Mouse (Mus musculus): Measurements from ENCODE around the gene Med12. TPM values are rescaled to one million over a fixed set of nuclear protein-coding genes. Genes with fewer than 3 reads are reported as not detected.
A peak's percentile ranks its signal among the peaks of the same experiment; 100 is the strongest.

The Med12 gene
- polyA plus RNA-seq (2014; fragmentation: Nextera tagmentation; extraction: Ambion mirVana), result 42.0 and 51.5 TPM in 2 replicates

GRCm38 (mm10) chrX:101273875-101274738 lies at the start of gene Med12:
Gene Med12, plus strand, starts transcription at chrX:101274030.
- H3K4me1 ChIP-seq (ENCODE audit: control insufficient read depth, insufficient read depth, low read length), result no peaks in the 10 kb centered on the region
- no peaks in the 10 kb centered on the region; the same call in 1 of the 2 replicates for H3K27me3 ChIP-seq (ENCODE audit: control insufficient read depth, insufficient read depth, low read length)
- WGBS, result 24% methylated on average over 54 of the region's 54 CpGs
- H3K36me3 ChIP-seq (ENCODE audit: control insufficient read depth, insufficient read depth, low read length), result peaks cover 11% of the 10 kb centered on the region; the same call in 1 of the 2 replicates
- H3K4me3 ChIP-seq (ENCODE audit: low read length), result peak within 1 kb of the TSS; percentile 51
- H3K27ac ChIP-seq (ENCODE audit: low read depth, low read length), result peak within 1 kb of the TSS; percentile 60
- H3K9me3 ChIP-seq (ENCODE audit: control insufficient read depth, low read length), result no peaks in the 10 kb centered on the region
- peak; percentile 98 for ATAC-seq (ENCODE audit: low FRiP score, low TSS enrichment)
- H3K9ac ChIP-seq (ENCODE audit: low read depth, low read length), result peak within 1 kb of the TSS; percentile 62
- H3K4me2 ChIP-seq (replicated peaks; ENCODE audit: low read depth, low read length), result peak within 1 kb of the TSS; percentile 44

GRCm38 (mm10) chrX:101245011-101245410 lies 28.8 kb upstream of the Med12 start:
- Histone ChIP-seq H3K4me3 (ENCODE audit: low read length) (no peak overlapping the region), H3K9me3 (ENCODE audit: control insufficient read depth, low read length) (no peaks in the 10 kb centered on the region), H3K27me3 (ENCODE audit: control insufficient read depth, insufficient read depth, low read length) (no peaks in the 10 kb centered on the region), H3K4me2 (replicated peaks; ENCODE audit: low read depth, low read length) (no peak overlapping the region), H3K27ac (ENCODE audit: low read depth, low read length) (no peak overlapping the region), H3K4me1 (ENCODE audit: control insufficient read depth, insufficient read depth, low read length) (no peaks in the 10 kb centered on the region), H3K9ac (ENCODE audit: low read depth, low read length) (no peak overlapping the region), H3K36me3 (ENCODE audit: control insufficient read depth, insufficient read depth, low read length) (no peaks in the 10 kb centered on the region)
- ATAC-seq (ENCODE audit: low FRiP score, low TSS enrichment), result no peak
- 24% methylated on average over 1 of the region's 1 CpGs for WGBS

GRCm38 (mm10) chrX:101253952-101254729 lies 19.7 kb upstream of the Med12 start, which contains the start of gene Foxo4:
Gene Foxo4, plus strand, starts transcription at chrX:101254528.
- no peaks in the 10 kb centered on the region for H3K4me1 ChIP-seq (ENCODE audit: control insufficient read depth, insufficient read depth, low read length)
- H3K27ac ChIP-seq (ENCODE audit: low read depth, low read length), result peak within 1 kb of the TSS; percentile 42; the same call in 1 of the 2 replicates
- H3K36me3 ChIP-seq (ENCODE audit: control insufficient read depth, insufficient read depth, low read length), result peaks cover 5% of the 10 kb centered on the region; the same call in 1 of the 2 replicates
- no peaks in the 10 kb centered on the region for H3K27me3 ChIP-seq (ENCODE audit: control insufficient read depth, insufficient read depth, low read length)
- ATAC-seq (ENCODE audit: low FRiP score, low TSS enrichment), result peak; percentile 90
- H3K9me3 ChIP-seq (ENCODE audit: control insufficient read depth, low read length), result no peaks in the 10 kb centered on the region; the same call in 1 of the 2 replicates
- H3K4me2 ChIP-seq (replicated peaks; ENCODE audit: low read depth, low read length), result peak within 1 kb of the TSS; percentile 60
- peak within 1 kb of the TSS; percentile 53 for H3K4me3 ChIP-seq (ENCODE audit: low read length)
- H3K9ac ChIP-seq (ENCODE audit: low read depth, low read length), result peak within 1 kb of the TSS; percentile 70
- WGBS, result 26% methylated on average over 47 of the region's 47 CpGs

DNA sequence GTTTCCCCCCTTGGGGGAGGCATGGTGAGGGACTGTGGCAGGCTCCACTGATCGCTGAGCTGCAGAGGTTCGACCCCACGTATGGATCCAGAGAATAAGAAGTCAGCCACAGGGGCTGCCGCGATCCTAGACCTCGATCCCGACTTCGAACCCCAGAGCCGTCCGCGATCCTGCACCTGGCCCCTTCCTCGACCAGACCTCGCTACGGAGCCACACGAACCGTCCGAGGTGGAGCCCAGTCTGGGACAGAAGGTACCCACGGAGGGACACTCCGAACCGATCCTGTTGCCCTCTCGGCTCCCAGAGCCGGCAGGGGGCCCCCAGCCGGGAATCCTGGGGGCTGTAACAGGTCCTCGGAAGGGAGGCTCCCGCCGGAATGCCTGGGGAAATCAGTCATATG lies 19.1 kb upstream of the Med12 start:
- Histone ChIP-seq H3K27me3 (ENCODE audit: control insufficient read depth, insufficient read depth, low read length) (no peaks in the 10 kb centered on the region), H3K9ac (ENCODE audit: low read depth, low read length) (peak overlapping the region; percentile 70), H3K9me3 (ENCODE audit: control insufficient read depth, low read length) (no peaks in the 10 kb centered on the region; the same call in 1 of the 2 replicates), H3K27ac (ENCODE audit: low read depth, low read length) (no peak overlapping the region), H3K4me1 (ENCODE audit: control insufficient read depth, insufficient read depth, low read length) (no peaks in the 10 kb centered on the region), H3K4me2 (replicated peaks; ENCODE audit: low read depth, low read length) (peak overlapping the region; percentile 60), H3K4me3 (ENCODE audit: low read length) (peak overlapping the region; percentile 53), H3K36me3 (ENCODE audit: control insufficient read depth, insufficient read depth, low read length) (peaks cover 5% of the 10 kb centered on the region; the same call in 1 of the 2 replicates)
- no peak; the same call in 1 of the 2 replicates for ATAC-seq (ENCODE audit: low FRiP score, low TSS enrichment)
- 15% methylated on average over 26 of the region's 26 CpGs for WGBS

DNA sequence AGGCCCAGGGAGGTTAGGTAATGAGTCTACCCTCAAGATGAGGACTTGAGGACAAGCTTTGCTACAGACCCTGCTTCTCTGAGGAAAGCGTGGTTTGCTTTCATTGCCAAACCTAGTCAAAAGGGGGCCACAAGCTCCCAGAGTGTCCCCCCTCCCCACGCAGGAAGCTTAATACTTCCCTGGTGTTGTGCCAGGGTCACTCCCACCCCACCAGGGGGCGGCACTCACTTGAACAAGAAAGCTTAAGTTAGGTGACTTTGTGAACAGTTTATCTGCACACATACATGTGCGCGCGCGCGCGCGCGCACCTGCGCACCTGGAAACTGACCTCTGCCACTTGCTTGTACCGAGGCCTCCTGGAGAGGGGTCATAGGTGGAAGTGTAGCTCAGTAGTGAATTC lies 17.2 kb upstream of the Med12 start:
- ATAC-seq (ENCODE audit: low FRiP score, low TSS enrichment), result no peak
- peak overlapping the region; percentile 53; the same call in 1 of the 2 replicates for H3K4me3 ChIP-seq (ENCODE audit: low read length)

GRCm38 (mm10) chrX:101260441-101261325 lies 13.1 kb upstream of the Med12 start:
- Histone ChIP-seq H3K9me3 (ENCODE audit: control insufficient read depth, low read length) (no peaks in the 10 kb centered on the region), H3K36me3 (ENCODE audit: control insufficient read depth, insufficient read depth, low read length) (peaks cover 5% of the 10 kb centered on the region; the same call in 1 of the 2 replicates), H3K4me3 (ENCODE audit: low read length) (no peak overlapping the region), H3K4me2 (replicated peaks; ENCODE audit: low read depth, low read length) (no peak overlapping the region; the same call in 1 of the 2 replicates), H3K27me3 (ENCODE audit: control insufficient read depth, insufficient read depth, low read length) (no peaks in the 10 kb centered on the region), H3K9ac (ENCODE audit: low read depth, low read length) (0 out of 2 replicates have a peak overlapping the region, but pooled peaks have one; percentile 23), H3K27ac (ENCODE audit: low read depth, low read length) (peak overlapping the region; percentile 84), H3K4me1 (ENCODE audit: control insufficient read depth, insufficient read depth, low read length) (peaks cover 11% of the 10 kb centered on the region; the same call in 1 of the 2 replicates)
- WGBS, result 33% methylated on average over 11 of the region's 13 CpGs
- ATAC-seq (ENCODE audit: low FRiP score, low TSS enrichment), result peak; percentile 87

More for the DNA sequence above, 17.2 kb upstream of the Med12 start:
- peaks cover 5% of the 10 kb centered on the region; the same call in 1 of the 2 replicates for H3K36me3 ChIP-seq (ENCODE audit: control insufficient read depth, insufficient read depth, low read length)
- H3K27me3 ChIP-seq (ENCODE audit: control insufficient read depth, insufficient read depth, low read length), result no peaks in the 10 kb centered on the region
- peaks cover 4% of the 10 kb centered on the region; the same call in 1 of the 2 replicates for H3K4me1 ChIP-seq (ENCODE audit: control insufficient read depth, insufficient read depth, low read length)
- H3K27ac ChIP-seq (ENCODE audit: low read depth, low read length), result no peak overlapping the region
- H3K4me2 ChIP-seq (replicated peaks; ENCODE audit: low read depth, low read length), result peak overlapping the region; percentile 60
- H3K9ac ChIP-seq (ENCODE audit: low read depth, low read length), result no peak overlapping the region
- H3K9me3 ChIP-seq (ENCODE audit: control insufficient read depth, low read length), result no peaks in the 10 kb centered on the region; the same call in 1 of the 2 replicates
- 81% methylated on average over 13 of the region's 13 CpGs for WGBS

GRCm38 (mm10) chrX:101263892-101264291 lies 9.9 kb upstream of the Med12 start, which contains the start of gene Gm614:
Gene Gm614, minus strand, starts transcription at chrX:101263992.
- Histone ChIP-seq H3K4me1 (ENCODE audit: control insufficient read depth, insufficient read depth, low read length) (peaks cover 11% of the 10 kb centered on the region; the same call in 1 of the 2 replicates), H3K27me3 (ENCODE audit: control insufficient read depth, insufficient read depth, low read length) (no peaks in the 10 kb centered on the region; the same call in 1 of the 2 replicates), H3K27ac (ENCODE audit: low read depth, low read length) (no peak within 1 kb of the TSS), H3K9ac (ENCODE audit: low read depth, low read length) (no peak within 1 kb of the TSS), H3K9me3 (ENCODE audit: control insufficient read depth, low read length) (no peaks in the 10 kb centered on the region), H3K4me3 (ENCODE audit: low read length) (no peak within 1 kb of the TSS), H3K4me2 (replicated peaks; ENCODE audit: low read depth, low read length) (no peak within 1 kb of the TSS), H3K36me3 (ENCODE audit: control insufficient read depth, insufficient read depth, low read length) (no peaks in the 10 kb centered on the region)
- ATAC-seq (ENCODE audit: low FRiP score, low TSS enrichment), result no peak
- WGBS, result 85% methylated on average over 1 of the region's 1 CpGs

- no peaks in the 10 kb centered on the region for H3K36me3 ChIP-seq (ENCODE audit: control insufficient read depth, insufficient read depth, low read length)
- H3K4me1 ChIP-seq (ENCODE audit: control insufficient read depth, insufficient read depth, low read length), result 0 out of 2 replicates have a peak, but pooled peaks cover 7% of the 10 kb centered on the region
- H3K4me3 ChIP-seq (ENCODE audit: low read length), result no peak overlapping the region
- no peaks in the 10 kb centered on the region for H3K9me3 ChIP-seq (ENCODE audit: control insufficient read depth, low read length)
- H3K27ac ChIP-seq (ENCODE audit: low read depth, low read length), result no peak overlapping the region
- H3K4me2 ChIP-seq (replicated peaks; ENCODE audit: low read depth, low read length), result no peak overlapping the region
- 95% methylated on average over 6 of the region's 6 CpGs for WGBS
- no peaks in the 10 kb centered on the region; the same call in 1 of the 2 replicates for H3K27me3 ChIP-seq (ENCODE audit: control insufficient read depth, insufficient read depth, low read length)
- no peak overlapping the region for H3K9ac ChIP-seq (ENCODE audit: low read depth, low read length)
- ATAC-seq (ENCODE audit: low FRiP score, low TSS enrichment), result no peak
Measured at GRCm38 (mm10) chrX:101266631-101267030, 7.2 kb upstream of the Med12 start.

Data from kidney, embryonic 14.5 days (tissue).